Mouse (Mus musculus) cerebellum, adult 18-20 months (tissue): ENCODE measurements around the gene Dnajc28.

Experiments used
- DNase-seq, 2 experiments: peaks; one replicate each; pipeline ENCODE4 v3.0.0; 2021

The Dnajc28 gene

GRCm38 (mm10) chr16:91587730-91588453, 30.9 kb downstream of the Dnajc28 start:
- no peak for DNase-seq

GRCm38 (mm10) chr16:91586244-91586643, 32.6 kb downstream of the Dnajc28 start:
- DNase-seq = no peak

GRCm38 (mm10) chr16:91585617-91586016, 33.2 kb downstream of the Dnajc28 start:
- DNase-seq = no peak

GRCm38 (mm10) chr16:91582307-91582706, 36.5 kb downstream of the Dnajc28 start:
- DNase-seq = no peak

- DNase-seq = peak in 1 of 2 experiments; percentile 44
Observed at GRCm38 (mm10) chr16:91578980-91579720, 39.7 kb downstream of the Dnajc28 start.

- DNase-seq = no peak
Observed at GRCm38 (mm10) chr16:91575151-91575550, 43.7 kb downstream of the Dnajc28 start.

- no peak for DNase-seq
Observed at GRCm38 (mm10) chr16:91571105-91571504, 47.7 kb downstream of the Dnajc28 start.

- no peak for DNase-seq
Observed at GRCm38 (mm10) chr16:91568960-91569359, 49.9 kb downstream of the Dnajc28 start.

- DNase-seq = no peak
Observed at GRCm38 (mm10) chr16:91566002-91566401, 52.8 kb downstream of the Dnajc28 start.

GRCm38 (mm10) chr16:91565292-91565951, 53.4 kb downstream of the Dnajc28 start:
- DNase-seq = no peak

GRCm38 (mm10) chr16:91564580-91565291, 54.1 kb downstream of the Dnajc28 start:
- no peak for DNase-seq
